Mouse (Mus musculus) left cerebral cortex, adult 18-20 months (tissue): Measurements from ENCODE around the gene Itga2. TPM values are rescaled to one million over a fixed set of nuclear protein-coding genes. Genes with fewer than 3 reads are reported as not detected.

ENCODE experiments used
- DNase-seq, 2 experiments: peaks; one replicate each; pipeline ENCODE4 v3.0.0; 2021 to 2022; ENCODE audit warnings: low spot score in 2 of 2, mixed read lengths in 1 of 2
- long read RNA-seq, 2 experiments: library from polyadenylated mRNA; stranded (forward); transcript quantifications; one replicate each; pipeline ENCODE4 v2.0.0; 2021
- total RNA-seq, 2 experiments: library from RNA; stranded (reverse); gene quantifications; 2 replicates each; pipeline ENCODE4 v1.2.3; 2021

Gene Itga2
- total RNA-seq, result under 1 TPM in 1 of 2 experiments, not detected in 1; 0.07 TPM
- long read RNA-seq, experiment 1, partial matches to known transcripts, result 0 of 1 reads
- long read RNA-seq, experiment 1, other reads (novel, unspliced or antisense), result 1 of 1 reads
- long read RNA-seq, experiment 2, result 0 reads

DNA sequence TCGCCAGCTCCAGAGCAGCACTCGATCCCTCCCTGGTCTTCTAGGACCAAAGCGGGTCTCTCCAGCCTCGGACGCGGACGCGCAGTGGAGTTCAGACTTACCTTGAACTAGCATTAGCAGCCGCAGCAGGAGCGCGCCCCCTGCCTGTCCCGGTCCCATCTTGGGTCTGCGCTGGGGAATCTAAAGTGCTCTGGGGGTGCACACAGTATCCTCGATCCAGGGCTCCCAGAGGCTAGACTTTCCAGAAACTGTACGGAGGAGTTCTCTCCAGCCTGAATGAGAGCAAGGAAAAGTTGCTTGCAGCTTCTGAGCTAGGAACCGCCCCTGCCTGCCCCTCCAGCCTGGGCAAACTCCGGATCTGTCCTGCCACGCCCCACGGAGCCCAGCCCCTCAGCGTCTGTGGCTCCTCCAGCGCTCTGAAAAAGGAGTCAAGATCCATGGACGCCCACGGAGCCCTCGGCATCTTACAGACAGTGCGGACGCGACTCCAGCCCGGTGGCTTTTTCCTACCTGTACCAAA is at the start of gene Itga2:
Itga2 (minus strand) TSS at position 326 of the 520 bp plus-strand sequence.
- peak; percentile 16 to 18 for DNase-seq

DNA sequence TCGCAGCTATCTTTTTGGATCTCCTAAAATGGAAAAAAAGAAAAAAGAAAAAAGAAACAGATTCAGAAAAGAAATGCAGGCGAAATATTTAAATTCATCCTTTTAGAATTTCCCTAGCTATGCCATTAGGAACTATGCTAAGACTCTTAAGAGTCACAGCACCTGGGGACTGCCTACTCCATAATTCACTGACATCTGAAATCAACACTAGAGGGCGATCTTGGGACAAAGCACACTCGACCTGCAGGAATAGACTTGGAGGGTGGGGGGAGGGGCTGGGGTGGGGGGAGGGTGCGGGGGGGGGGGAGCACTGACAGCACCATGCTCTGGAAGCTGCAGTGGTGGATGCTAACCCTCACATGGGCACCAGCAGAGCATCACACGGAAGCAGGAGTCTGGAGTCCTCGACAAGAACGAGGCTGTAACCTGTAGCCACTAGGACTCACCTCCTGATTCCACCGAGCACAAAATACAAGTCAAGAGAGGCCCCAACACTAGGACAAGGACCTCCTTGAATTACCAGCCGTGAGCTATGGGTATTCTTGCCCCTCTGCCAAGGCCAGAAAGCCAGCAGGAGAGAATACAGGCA is 49.0 kb upstream of the Itga2 start:
- no peak for DNase-seq

DNA sequence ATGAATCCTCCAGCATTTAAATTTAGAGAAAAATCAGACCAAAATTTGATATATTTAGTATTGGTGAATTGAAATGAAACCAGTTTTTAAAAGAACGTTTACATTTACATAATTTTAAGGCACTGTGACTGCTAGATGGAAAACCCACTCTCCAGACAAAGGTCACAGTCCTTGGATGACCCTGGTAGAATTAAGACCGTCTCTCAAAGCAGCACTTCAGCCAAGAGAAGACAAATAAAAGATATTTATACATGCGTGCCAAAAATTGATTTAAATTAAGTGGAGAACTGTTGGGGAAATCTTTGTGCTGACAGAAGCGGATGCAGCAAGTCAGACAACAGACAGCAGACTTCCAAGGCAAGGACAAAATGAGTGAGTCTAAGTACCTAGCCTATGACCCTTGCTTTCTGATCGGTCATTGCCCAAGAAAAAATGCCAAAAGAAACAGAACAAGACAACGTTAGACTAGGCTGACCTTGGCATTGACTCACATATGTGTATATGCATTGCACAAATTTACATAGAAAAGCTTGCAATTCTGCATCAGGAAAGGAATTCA is 42.7 kb upstream of the Itga2 start:
- no peak for DNase-seq

DNA sequence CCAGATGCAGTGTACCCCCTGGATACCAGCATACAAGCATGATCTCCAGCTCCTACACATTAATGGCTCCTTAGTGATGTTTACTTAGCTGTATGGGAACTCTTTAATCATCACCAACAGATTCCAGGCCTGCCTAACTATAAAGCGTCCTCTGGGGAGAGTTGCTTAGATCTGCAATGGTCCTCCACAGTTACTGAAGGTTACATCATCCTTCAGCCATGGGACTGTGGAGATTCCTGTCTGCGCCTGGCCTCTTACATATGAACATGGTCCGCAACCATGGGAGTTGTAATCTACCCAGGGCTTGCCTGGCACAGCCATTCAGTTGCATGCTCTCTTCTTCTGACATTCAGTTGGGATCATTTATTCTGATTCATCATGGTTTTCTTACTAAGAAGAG is 40.0 kb upstream of the Itga2 start:
- no peak for DNase-seq

DNA sequence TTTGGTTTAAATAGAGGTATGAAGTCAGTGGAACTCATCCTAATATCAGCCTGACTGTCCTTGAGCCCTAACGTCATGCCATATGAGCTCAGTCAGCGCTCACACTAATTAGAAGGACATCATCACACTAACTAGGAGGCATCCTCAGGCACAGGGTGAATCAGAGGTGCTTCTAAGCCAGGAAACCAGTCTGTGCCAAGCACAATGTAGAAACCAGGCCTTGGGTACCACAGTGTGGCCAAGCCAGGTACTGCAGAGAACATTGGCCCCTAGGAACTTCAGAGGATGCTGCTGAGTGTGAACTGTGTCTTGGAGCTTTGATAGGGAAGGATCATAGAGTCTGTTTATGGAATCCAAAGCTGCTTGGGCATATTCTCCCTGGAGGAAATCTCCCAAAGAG is 32.3 kb upstream of the Itga2 start:
- peak; percentile 83 to 84 for DNase-seq

DNA sequence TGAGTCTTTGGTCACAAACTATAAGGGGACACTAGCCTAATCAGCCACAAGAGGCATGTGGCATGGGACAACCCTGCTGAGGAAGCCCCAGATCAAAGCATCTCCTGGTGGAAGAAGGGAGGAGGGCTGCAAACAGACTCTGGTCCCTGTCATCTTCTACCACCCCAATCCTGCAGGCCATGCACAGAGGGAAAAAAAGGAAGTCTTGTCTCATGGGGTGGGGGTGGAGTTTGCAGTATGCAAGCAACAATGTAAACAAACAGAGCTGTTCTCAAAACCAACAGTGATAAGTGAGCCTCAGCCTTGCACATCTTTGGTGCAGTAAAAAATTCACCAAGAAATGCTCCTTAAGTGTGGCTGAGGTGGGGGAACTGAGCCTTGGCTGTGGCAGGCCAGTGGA is 22.6 kb upstream of the Itga2 start:
- no peak for DNase-seq

DNA sequence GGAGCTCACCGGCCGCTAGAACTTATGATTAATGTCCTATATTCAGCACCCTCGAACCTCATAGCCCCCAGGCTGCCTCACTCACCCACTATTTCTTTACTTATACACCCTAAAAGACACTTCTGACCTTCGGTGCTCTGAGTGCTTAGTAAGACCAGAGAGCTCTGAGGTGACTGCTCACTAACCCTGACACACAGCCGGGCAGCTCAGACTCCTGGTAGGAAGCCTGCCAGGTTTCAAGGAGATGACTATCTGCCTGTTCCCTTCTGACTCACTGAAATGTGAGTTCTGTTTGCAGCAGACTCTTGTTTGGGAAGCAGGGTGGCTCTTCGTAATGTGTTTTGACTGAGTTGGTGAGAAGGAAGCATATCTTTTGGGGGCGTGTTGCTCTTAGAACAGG is 1.6 kb upstream of the Itga2 start:
- DNase-seq, result peak in 1 of 2 experiments; percentile 9

DNA sequence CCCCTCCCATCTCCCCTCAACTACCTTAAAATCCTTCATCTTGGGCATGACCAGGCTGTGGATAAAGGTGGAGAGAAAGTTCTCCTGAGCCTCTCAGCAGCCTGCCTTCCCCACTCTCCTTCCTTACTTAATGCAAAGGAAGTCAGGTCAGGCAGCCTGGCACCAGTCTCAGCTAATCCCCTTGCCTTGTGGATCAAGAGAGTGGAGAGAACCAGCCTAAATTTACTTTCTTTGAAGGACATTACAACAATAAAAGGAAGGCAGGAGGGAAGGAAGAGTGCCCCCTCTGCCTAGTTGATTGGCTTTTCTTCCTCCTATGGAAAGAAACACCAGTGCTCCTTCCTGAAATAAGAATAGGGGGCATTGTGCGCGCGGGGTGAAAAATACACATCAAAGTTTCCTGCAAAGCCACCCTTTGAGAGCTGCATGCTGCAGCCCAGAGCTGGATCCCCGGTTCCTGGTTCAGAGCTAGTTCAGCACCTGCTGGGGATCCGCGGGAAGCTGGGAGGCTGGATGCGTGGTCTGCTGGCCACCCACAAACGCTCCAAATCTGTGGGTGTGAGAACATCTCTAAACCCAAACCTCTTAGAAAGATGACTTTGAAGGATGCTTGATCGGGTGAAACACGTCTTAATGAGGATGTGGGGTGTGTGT is 777 bp downstream of the Itga2 start:
- peak; percentile 2 to 25 for DNase-seq

DNA sequence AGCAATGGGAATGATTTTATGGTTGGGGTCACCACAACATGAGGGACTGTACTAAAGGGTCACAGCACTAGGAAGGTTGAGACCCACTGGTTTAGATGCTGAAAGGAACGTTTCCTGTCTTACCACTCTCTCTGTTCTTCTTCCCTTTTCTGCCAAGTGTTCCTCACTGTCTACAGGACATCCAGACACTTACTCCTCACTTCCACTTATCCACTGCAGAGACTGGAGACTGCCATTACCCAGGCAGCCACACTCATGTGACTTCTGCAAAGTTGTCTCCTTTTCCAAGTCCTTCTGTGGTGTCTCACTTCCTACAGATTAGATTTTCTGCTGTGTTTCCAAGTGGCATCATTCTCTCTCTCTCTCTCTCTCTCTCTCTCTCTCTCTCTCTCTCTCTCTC is 7.1 kb downstream of the Itga2 start:
- no peak for DNase-seq

DNA sequence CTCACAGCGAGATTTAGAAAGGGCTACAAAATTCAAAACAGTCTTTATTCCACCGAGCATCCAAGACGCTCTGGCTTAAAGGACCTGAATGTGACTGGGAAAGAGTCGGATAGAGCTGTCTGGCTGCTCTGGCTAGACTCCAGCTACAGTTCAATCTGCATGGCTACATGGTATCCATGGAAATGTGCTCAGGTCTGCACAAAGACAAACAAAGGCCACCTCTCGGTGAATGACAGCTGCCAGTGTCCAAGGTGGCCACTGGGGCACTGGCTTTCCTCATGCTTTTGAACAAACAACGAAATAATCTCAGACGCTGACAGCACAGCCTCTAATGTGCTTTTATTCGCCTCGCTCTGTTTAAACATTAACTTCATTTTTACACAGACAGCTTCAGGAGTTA is 8.6 kb downstream of the Itga2 start:
- no peak for DNase-seq

DNA sequence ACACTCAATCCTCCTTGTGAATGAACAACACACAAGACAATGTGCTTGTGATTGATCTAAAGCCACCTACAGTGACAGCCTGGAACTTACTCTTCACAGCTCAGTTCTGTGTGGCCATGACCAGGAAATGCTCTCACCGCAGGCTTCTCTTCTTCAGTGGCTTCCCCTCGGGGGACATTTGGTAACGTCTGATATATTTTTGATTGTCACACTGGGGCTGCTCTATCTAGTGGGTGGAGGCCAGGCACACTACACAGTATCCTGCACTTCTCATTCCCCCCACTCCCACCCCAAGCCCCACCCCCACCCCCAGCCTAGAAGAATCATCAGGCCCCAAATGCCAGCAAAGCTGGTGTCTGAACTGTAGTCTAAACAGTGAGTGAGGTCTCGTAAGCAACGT is 16.1 kb downstream of the Itga2 start:
- DNase-seq, result no peak

DNA sequence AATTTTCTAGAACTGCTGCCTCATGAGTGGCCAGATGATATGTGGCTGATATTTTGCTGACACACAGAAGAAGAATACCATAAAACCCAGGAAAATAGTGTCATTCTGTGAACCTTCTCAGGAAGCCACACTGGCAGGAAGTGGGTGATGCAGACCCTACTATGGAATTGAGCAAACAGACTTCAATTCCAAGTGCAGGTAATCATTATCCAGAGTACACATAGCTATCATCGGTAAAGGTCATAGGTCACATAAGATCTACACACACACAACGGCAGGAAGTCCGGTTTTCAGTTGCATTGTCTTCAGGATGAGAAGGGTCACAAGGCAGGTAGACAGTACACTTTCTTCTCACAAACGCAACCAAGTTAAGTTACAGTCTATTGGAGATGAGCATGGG is 16.9 kb downstream of the Itga2 start:
- no peak for DNase-seq

DNA sequence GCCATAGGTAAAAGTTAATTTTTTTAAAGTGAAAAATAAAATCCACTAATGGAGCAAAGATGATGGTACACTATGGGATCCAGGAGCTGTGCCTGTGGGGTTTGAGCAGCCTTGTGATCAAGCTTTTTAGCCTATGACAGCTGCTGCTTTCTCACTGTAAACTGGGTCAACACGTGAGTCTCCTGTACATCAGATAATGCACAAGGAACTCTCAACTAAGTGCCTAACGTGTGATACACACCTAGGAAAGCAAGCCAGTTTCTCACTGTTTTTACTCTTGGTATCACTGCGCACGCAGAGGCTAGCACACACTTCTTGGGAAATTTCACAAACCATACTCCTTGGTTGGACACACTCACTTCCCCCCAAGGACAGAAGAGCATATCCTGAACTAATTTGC is 17.3 kb downstream of the Itga2 start:
- DNase-seq, result no peak

DNA sequence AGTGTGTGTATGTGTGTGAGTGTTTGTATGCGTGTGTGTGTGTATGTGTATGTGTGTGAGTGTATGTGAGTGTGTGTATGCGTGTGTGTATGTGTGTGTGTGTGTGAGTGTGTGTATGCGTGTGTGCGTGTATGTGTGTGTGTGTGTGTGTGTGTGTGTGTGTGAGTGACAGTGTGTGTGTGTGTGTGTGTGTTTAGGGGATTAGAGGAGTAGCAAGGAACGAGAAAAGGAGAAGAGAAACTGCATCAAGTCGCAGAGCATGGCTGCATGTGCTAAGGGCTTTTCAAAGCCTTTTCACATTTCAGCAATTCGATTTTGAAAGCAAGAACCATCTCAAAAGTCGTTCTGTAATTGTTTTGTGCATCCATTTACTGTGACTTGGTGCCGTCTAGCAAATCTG is 21.3 kb downstream of the Itga2 start:
- DNase-seq, result no peak

DNA sequence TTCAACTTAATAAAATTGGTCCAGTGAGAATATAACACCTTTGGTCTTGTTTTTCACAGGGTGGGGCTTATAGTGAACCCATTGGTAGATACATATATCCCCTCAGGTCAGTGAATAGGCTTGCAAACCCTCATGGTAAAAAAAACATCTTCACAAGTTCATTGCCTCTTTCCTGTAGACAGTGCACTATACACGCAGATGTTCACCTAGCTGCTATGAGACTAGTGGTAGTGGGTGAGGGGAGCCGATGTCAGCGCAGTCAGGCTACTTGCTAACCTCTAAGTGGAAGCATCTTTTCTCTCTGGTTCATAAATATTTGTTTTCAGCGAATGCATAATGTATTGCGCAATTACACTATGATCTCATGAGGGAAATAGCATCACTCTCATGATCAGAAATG is 22.4 kb downstream of the Itga2 start:
- no peak for DNase-seq

DNA sequence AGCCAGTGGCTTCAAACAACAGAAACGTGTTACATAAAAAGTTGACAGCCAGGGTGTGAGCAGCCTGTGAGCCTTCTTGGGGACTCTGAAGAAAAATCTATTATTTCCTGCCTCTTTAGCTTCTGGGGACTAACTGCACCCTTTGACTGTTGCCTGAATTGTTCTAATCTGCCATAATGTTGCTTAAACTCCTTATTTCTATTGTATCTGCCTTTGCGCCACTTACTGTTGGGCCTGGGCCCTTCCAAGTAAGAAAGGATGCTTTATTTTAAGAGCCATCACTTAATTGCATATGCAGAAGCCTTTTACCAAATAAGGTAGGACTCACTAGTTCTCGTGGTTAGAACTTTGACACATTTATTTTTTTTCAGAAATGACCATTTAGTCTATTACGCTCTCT is 24.0 kb downstream of the Itga2 start:
- DNase-seq, result no peak

DNA sequence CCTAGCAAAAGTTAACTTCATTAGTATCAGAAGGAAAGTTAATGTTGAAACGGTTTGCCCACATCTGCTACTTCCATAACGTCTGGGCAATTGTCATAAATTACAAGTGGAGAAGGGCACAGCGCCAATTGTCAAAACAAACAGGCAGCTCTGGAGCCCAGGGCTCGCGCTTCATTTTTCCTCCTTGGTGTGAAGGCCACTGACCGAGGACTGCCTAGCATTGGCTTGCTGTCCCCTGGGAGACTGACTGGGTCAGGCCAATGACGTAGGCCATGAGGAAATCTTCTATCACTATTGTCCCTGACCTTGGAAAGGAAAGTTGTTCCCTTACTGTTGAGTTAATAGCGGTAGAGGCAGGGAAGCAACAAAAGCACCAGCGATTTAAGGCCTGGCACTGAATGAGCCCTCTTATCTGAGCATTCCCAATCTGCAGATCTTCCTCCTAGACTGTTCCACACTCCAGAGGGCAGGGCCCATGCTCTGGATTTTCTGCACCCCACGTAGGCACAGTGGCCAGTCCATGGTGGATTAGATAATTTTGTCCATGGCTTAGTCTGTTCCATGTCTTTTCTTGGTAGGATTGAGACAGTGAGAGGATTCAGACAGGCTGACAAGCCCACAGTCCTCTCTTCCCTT is 35.0 kb downstream of the Itga2 start:
- no peak for DNase-seq

DNA sequence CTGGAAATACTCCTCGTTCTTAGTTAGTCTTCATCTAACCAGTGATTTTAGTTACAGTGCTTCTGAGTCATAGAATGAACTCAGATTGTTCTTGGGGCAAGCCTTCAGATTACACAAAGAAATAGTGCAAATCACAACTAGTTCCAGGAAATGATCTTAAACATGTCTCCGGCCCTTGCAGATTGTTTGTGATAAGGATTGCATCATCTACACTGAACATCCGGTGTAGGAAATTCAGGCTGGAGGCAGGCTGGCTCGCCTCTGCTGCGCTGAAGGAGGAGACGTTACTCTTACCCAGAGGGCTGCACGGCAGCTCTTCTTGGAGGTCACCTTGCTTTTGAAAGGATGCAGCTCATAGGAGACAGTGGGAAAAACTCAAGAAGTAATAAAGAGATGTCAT is 36.0 kb downstream of the Itga2 start:
- no peak for DNase-seq

DNA sequence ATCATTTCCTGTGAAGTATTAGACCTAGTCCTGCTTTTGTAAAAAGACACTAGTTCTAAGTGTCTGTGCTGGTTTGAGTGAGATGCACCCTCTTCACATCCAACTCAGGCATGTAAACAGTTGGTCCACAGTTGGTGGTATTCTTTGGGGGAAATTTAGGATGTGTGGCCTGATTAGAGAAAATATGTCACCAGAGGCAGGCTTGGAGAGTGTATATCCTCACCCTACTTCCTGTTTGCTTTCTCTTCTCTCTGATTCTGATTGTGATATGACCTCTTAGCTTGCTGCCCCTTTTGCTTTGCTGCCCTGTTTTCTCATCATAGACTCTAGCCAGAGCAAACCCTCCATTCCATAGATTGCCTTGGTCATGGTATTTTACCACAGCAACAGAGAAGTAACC is 37.2 kb downstream of the Itga2 start:
- no peak for DNase-seq

DNA sequence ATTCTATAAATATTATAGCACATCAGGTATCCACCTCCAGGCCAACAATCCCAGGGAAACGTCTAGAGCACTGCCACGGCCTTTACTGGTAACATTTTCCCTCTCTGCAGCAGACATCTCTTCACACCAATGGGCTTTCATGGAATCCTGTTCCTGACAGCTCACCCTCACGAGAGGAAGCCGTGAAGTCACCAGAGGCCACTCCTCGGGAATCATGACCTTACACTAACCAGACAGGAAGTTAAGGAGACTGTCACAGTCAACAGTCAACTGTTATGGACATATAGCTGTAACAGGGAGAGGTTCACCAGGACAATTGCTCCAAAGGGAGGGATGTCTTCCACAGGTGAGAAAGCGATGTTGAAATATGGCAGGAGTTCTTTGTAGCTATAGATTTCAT is 40.2 kb downstream of the Itga2 start:
- DNase-seq, result no peak

DNA sequence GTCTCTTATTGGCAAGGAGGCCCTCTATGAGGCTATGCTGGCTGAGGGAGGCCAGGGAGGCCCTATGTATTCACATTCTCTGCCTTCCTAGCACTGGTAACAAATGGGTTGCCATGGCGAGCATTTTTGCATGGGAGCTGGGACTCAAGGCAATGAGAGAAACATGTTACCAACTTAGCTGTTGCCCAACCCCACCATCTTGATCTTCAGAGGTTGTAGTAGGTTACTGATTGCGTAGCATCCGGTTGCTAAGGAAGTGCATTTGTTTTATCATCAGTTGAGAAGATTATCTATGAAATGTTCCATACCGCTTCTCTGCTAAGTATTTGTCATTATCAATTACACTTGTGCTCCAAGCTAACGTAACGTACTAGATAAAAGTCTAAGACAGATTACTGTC is 44.2 kb downstream of the Itga2 start:
- DNase-seq, result no peak

DNA sequence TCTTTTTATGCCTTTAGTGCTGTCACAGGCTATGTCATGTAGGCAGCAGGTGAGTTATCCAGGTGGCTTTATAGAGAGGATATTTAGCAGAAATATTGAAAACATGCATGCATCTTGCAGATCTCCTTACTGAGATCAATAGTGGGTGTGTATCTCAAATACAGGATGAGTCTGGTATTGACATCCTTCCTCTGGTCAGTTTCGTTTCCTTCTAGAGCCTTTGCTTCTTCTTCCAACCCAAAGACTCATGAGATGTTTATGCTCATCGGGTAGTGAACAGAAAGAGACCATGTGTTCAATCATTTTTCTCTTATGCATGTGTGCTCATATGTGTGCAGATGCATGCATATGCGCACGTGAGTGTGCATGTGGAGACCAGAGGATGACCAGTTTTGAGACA is 44.6 kb downstream of the Itga2 start:
- no peak for DNase-seq
